Mouse (Mus musculus) MEL-GATA-1-ER (cell line): ENCODE results near the gene Btbd35f14.
"Not testable (repeated sequence)": the region's sequence is repeated elsewhere in the genome, so short reads cannot be mapped to it uniquely, and the experiment has no call there.

Experiments
- DNase-seq: peaks from one replicate; pipeline ENCODE4 v3.0.0-alpha.2; 2012; ENCODE audit warnings: low read depth; ENCODE audit errors: extremely low read depth

Btbd35f14 gene

GRCm38 (mm10) chrX:33702249-33702648 is at the start of gene Btbd35f14:
Gene Btbd35f14 (minus strand): TSS chrX:33702349.
- DNase-seq = not testable (repeated sequence)

DNA sequence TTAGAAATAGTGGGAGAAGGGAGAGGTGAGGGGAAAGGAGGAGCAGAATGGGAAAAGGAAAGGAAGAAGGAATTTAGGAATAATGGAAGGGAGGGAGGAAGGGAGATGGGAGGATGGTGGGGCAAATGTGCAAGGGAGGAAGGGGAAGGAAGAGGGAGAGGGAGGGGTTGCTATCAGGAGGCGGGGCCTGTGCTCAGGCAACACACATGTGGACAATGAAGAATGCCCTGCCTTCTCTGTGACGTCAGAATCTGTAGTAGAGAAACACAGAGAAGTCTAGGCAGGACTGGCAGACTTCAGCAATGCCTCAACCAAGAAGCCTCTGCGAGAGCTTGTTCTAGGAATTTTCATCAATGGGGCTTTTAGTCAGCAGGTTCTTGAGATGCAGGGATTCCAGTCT is 45.3 kb downstream of the Btbd35f14 start, which contains the start of gene Btbd35f13:
Btbd35f13 (plus strand) TSS at position 301 of the 400 bp plus-strand sequence.
- not testable (repeated sequence) for DNase-seq
